Mouse (Mus musculus) brain, embryonic 18.5 days (tissue): Measurements from ENCODE around the gene Trp53tg5.

Experiments
- DNase-seq: peaks from one replicate; pipeline ENCODE4 v3.0.0-alpha.2; 2012; ENCODE audit warnings: low read depth, low spot score

Gene Trp53tg5

GRCm38 (mm10) chr2:164432541-164433191 is 40.9 kb downstream of the Trp53tg5 start:
- DNase-seq, result no peak

- no peak for DNase-seq
Observed at GRCm38 (mm10) chr2:164431676-164432465, 41.7 kb downstream of the Trp53tg5 start.

GRCm38 (mm10) chr2:164430697-164431096 is 42.8 kb downstream of the Trp53tg5 start:
- no peak for DNase-seq

GRCm38 (mm10) chr2:164429881-164430615 is 43.5 kb downstream of the Trp53tg5 start:
- no peak for DNase-seq

- no peak for DNase-seq
Observed at GRCm38 (mm10) chr2:164428451-164428850, 45.1 kb downstream of the Trp53tg5 start.

GRCm38 (mm10) chr2:164426952-164427351 is 46.6 kb downstream of the Trp53tg5 start:
- DNase-seq, result no peak

GRCm38 (mm10) chr2:164426121-164426520 is 47.4 kb downstream of the Trp53tg5 start:
- no peak for DNase-seq

- no peak for DNase-seq
Observed at GRCm38 (mm10) chr2:164425401-164425800, 48.1 kb downstream of the Trp53tg5 start.

- no peak for DNase-seq
Observed at GRCm38 (mm10) chr2:164424406-164424805, 49.1 kb downstream of the Trp53tg5 start.

GRCm38 (mm10) chr2:164423464-164423863 is 50.1 kb downstream of the Trp53tg5 start:
- DNase-seq, result no peak

GRCm38 (mm10) chr2:164422675-164423393 is 50.7 kb downstream of the Trp53tg5 start:
- DNase-seq, result no peak

GRCm38 (mm10) chr2:164421979-164422378 is 51.5 kb downstream of the Trp53tg5 start:
- no peak for DNase-seq

- no peak for DNase-seq
Observed at GRCm38 (mm10) chr2:164421306-164421705, 52.2 kb downstream of the Trp53tg5 start.
